Mouse (Mus musculus) embryonic facial prominence, embryonic 15.5 days (tissue): ENCODE measurements around the gene Ahcyl1. TPM values are rescaled to one million over a fixed set of nuclear protein-coding genes. Genes with fewer than 3 reads are reported as not detected.

Experiments
- ATAC-seq: fragments of 200-750 bp; cut with Nextera tagmentation; 2 replicates; pipeline ENCODE4 v1.8.0; 2017; ENCODE audit warnings: low read depth, moderate TSS enrichment; ENCODE audit not compliant: insufficient number of reproducible peaks, low FRiP score, low TSS enrichment
- H3K27ac ChIP-seq: fragments of 300-500 bp; sonication (generic); replicated peaks from 2 replicates; pipeline ENCODE4 v1.5.1; 2015; ENCODE audit warnings: mild to moderate bottlenecking, inconsistent platforms
- H3K27me3 ChIP-seq: fragments of 300-500 bp; sonication (generic); 2 replicates; pipeline ENCODE4 v1.6.1; 2015; ENCODE audit warnings: inconsistent platforms
- H3K36me3 ChIP-seq: fragments of 300-500 bp; sonication (generic); 2 replicates; pipeline ENCODE4 v1.6.1; 2015; ENCODE audit warnings: mild to moderate bottlenecking, inconsistent platforms
- H3K4me1 ChIP-seq: fragments of 300-500 bp; sonication (generic); 2 replicates; pipeline ENCODE4 v1.6.1; 2015; ENCODE audit warnings: inconsistent platforms
- H3K4me2 ChIP-seq: fragments of 300-500 bp; sonication (generic); replicated peaks from 2 replicates; pipeline ENCODE4 v1.6.1; 2015; ENCODE audit warnings: mild to moderate bottlenecking, inconsistent platforms
- H3K4me3 ChIP-seq: fragments of 300-500 bp; sonication (generic); replicated peaks from 2 replicates; pipeline ENCODE4 v1.5.1; 2015; ENCODE audit warnings: mild to moderate bottlenecking, inconsistent platforms
- H3K9ac ChIP-seq: fragments of 300-500 bp; sonication (generic); 2 replicates; pipeline ENCODE4 v1.6.1; 2015; ENCODE audit warnings: inconsistent platforms
- H3K9me3 ChIP-seq: fragments of 300-500 bp; sonication (generic); replicated peaks from 2 replicates; pipeline ENCODE4 v1.6.1; 2016; ENCODE audit warnings: inconsistent platforms
- WGBS: fragments of 180-500 bp; shearing (Covaris S2); methylation state at CpG from one replicate; pipeline ENCODE4 v1.1.7; 2015; 5-methylcytosine and 5-hydroxymethylcytosine counted together
- polyA plus RNA-seq: library from polyadenylated mRNA; unstranded; fragments of >200 nt; fragmentation: Nextera tagmentation; extraction: Ambion mirVana; gene quantifications from 2 replicates; pipeline ENCODE4 v1.2.1, GENCODE M21; 2015

The Ahcyl1 gene
- polyA plus RNA-seq, 1 experiment from 2014 or later = 85.2 TPM

DNA sequence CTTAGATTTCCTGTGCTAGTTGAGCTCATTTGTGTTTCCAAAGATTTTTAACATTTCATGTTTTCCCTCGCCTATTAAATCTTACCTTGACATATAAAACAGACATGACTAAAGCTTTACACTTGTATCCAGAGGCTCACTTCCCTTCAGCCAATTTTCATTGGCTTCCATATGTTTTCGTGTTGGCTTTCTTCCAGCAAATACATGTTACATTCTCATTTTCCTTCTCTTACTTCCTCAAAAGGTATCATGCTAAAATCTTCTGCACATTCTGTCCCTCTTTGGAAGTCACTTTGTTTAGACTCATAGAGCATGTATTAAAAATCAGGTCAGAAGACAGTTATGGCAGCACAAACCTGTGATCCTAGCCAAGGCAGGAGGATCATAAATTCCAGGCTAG is 10.7 kb downstream of the Ahcyl1 start:
- no peak for ATAC-seq
- 44% methylated on average over 2 of the region's 2 CpGs for WGBS
- Histone ChIP-seq H3K9me3 (no peaks in the 10 kb centered on the region), H3K9ac (no peak overlapping the region), H3K4me3 (no peak overlapping the region), H3K27me3 (no peaks in the 10 kb centered on the region), H3K27ac (0 out of 2 replicates have a peak overlapping the region, but pooled peaks have one; percentile 34), H3K4me2 (no peak overlapping the region), H3K36me3 (no peaks in the 10 kb centered on the region), H3K4me1 (peaks cover 52% of the 10 kb centered on the region)

DNA sequence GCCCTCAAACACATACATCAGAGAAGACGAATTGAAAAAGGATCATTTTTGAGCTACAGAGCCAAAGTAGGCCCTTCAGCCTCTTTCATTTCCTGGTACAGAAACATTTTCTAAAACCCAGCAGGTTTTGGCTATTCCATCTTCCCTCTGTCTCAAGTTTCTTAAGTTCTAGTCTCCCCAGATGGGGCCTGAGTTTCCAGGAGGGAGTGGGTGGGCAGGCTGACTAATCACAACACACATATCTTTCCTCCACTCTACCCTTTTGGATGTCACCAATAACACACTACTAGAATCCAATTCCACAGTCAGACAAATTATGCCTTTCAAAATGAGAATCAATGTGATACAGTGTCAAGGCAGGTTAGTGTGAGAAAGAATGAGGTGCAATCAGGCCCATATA is 12.8 kb downstream of the Ahcyl1 start:
- Histone ChIP-seq H3K27me3 (no peaks in the 10 kb centered on the region), H3K9me3 (no peaks in the 10 kb centered on the region), H3K36me3 (no peaks in the 10 kb centered on the region), H3K4me3 (no peak overlapping the region), H3K4me1 (peaks cover 46% of the 10 kb centered on the region), H3K27ac (no peak overlapping the region), H3K9ac (no peak overlapping the region), H3K4me2 (no peak overlapping the region)
- 76% methylated on average over 1 of the region's 1 CpGs for WGBS
- no peak for ATAC-seq

DNA sequence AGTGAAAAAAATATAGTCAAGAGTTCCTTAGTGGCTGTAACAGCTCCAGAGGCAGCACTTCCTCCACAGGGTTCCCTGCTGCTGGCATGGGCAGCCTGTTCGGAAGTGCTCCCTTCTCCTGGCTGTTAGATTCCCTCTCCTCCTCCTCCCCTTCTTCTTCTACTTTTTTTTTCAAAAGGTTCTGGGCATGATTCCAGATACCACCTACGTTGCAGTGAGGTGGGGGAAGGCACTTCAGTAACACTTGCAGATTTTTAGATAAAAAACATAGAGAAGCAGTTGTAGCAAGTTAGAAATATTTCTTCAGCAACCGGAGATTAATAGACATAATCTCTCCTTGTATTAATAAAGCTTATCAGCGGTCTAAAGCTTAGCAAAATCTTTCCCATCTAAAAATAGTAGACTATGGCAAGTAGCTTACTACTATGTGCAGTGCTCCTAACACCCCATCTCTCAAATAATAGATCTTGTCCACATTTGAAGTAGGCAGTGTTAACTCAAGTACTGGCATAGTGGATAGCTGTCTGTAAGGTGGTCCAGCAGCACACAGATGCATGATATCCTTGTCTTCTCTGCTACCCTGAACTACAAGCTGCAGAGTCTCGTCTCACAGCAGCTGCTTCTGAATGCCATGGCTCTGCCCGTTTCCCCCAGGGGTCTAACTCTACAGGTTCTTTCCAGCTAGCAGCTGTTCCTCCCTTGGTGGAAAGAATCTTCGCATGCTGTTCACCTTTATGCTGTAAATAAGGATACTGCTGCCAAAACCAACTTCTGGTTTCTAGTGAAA is 15.4 kb downstream of the Ahcyl1 start:
- no peaks in the 10 kb centered on the region for H3K9me3 ChIP-seq
- peak overlapping the region; percentile 3; the same call in 1 of the 2 replicates for H3K4me2 ChIP-seq
- ATAC-seq = peak; percentile 29; the same call in 1 of the 2 replicates
- H3K27ac ChIP-seq = peak overlapping the region; percentile 76
- no peaks in the 10 kb centered on the region for H3K36me3 ChIP-seq
- H3K27me3 ChIP-seq = no peaks in the 10 kb centered on the region
- peaks cover 39% of the 10 kb centered on the region for H3K4me1 ChIP-seq
- H3K9ac ChIP-seq = no peak overlapping the region
- 18% methylated on average over 7 of the region's 7 CpGs for WGBS
- no peak overlapping the region for H3K4me3 ChIP-seq

DNA sequence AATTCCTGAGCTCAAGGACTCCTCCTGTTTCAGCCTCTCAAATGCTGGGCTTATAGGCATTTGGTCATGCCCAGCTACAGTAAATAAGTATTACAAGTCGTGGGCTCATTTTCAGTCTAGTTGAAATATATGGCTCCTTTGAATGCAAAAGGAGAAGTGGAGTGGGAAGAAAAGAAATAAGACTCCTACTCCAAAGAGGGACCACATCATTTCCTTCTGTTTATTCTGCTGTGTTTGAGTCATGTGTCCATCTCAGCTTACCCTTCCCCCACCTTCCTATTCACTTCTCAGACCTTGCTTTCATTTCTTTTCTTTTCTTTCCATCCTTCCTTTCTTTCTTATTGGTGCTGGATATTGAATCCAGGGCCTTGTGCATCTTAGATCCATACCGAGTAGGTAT is 24.9 kb downstream of the Ahcyl1 start:
- H3K36me3 ChIP-seq = peaks cover 79% of the 10 kb centered on the region

DNA sequence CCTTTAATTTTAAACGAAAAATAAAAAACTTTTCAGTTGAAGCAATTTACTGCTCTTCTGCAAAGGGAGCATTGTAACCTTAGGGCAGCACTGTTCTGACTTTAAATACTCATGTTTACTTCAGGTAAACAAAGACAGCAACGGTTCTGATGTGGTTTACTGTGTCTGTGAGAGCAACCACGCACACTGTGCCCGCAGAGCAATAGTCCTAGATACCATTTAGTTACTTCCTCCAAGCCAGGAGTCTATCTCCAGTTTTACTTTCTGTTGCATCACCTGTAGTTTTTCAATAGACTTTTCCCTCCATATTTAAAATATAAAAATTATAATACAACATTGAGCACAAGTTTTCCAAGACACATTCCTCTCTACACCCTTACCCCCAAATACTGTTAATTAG is 25.9 kb downstream of the Ahcyl1 start:
- 79% methylated on average over 4 of the region's 4 CpGs for WGBS
- Histone ChIP-seq H3K27ac (no peak overlapping the region), H3K4me3 (no peak overlapping the region), H3K27me3 (no peaks in the 10 kb centered on the region), H3K9me3 (no peaks in the 10 kb centered on the region), H3K4me2 (no peak overlapping the region), H3K4me1 (no peaks in the 10 kb centered on the region), H3K9ac (no peak overlapping the region), H3K36me3 (peaks cover 86% of the 10 kb centered on the region)
- ATAC-seq = no peak

More for the DNA sequence above, 24.9 kb downstream of the Ahcyl1 start:
- Histone ChIP-seq H3K9me3 (no peaks in the 10 kb centered on the region), H3K9ac (no peak overlapping the region), H3K27me3 (no peaks in the 10 kb centered on the region), H3K27ac (no peak overlapping the region), H3K4me2 (no peak overlapping the region), H3K4me3 (no peak overlapping the region), H3K4me1 (no peaks in the 10 kb centered on the region)
- no peak for ATAC-seq
- 88% methylated on average over 2 of the region's 2 CpGs for WGBS

DNA sequence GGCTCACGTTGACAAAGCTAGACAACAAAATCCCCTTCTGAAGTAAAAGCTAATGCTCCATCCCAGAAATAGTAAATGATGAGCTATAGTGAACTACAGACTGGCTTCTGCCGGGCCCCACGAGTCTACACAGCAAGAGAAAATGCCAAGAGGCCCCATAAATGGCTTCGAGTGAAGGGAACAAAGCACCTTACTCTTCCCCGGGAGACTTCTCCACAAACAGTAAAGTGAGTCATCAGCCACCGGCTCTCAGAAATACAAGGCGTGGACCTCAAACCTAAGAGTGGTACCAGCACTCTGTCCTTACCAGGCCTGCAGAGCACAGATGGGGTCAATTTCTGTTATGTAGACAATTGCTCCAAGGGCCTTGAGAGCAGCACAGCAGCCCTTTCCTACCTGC is 27.6 kb downstream of the Ahcyl1 start:
- H3K9me3 ChIP-seq = no peaks in the 10 kb centered on the region
- H3K9ac ChIP-seq = no peak overlapping the region
- 72% methylated on average over 7 of the region's 7 CpGs for WGBS
- H3K27me3 ChIP-seq = no peaks in the 10 kb centered on the region
- ATAC-seq = no peak
- H3K27ac ChIP-seq = peak overlapping the region; percentile 13; the same call in 1 of the 2 replicates
- H3K4me3 ChIP-seq = no peak overlapping the region
- H3K36me3 ChIP-seq = peaks cover 83% of the 10 kb centered on the region
- no peaks in the 10 kb centered on the region for H3K4me1 ChIP-seq
- H3K4me2 ChIP-seq = no peak overlapping the region

DNA sequence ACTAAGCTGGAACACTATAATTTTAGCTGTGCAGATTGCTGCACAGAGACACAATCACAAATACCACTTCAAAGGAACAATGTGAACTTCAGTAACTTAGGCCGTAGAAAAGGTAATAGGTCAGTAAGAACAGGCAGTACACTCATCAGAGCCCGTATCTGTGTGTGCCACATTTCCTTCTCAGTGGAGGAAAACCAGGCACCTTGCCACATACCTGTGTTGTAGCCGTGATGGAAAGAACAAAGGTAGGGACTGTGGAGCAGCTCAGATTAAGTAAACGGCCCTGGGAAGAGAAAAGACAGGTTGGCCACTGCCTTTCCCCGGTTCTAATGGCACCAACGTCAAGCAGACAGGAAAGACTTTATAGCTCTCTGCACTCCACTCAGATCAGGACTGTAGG is 28.9 kb downstream of the Ahcyl1 start:
- no peak for ATAC-seq
- Histone ChIP-seq H3K4me2 (no peak overlapping the region), H3K9ac (no peak overlapping the region), H3K4me3 (no peak overlapping the region), H3K4me1 (no peaks in the 10 kb centered on the region), H3K27ac (no peak overlapping the region), H3K27me3 (no peaks in the 10 kb centered on the region), H3K36me3 (peaks cover 88% of the 10 kb centered on the region), H3K9me3 (no peaks in the 10 kb centered on the region)
- WGBS = 77% methylated on average over 6 of the region's 6 CpGs

DNA sequence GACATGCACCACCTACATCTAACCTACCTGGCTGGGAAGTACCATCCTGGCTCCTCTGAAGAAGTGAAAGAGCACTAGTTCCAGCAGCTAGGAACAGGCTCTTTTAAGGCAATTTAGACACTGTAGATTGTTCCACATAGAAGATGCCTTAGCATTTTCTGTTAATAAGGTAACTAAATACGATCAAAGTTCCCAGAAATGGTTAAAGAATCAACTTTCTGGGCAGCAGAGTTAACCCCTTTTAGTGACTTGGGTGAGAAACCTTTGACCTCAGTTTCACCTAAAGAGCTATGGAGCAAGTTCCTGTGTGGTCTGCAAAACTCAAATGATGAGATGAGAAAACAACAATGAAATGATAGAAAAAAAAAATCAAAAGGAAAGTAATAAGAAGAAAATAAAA is 31.7 kb downstream of the Ahcyl1 start:
- WGBS = 88% methylated on average over 1 of the region's 1 CpGs
- Histone ChIP-seq H3K9me3 (no peaks in the 10 kb centered on the region), H3K4me3 (no peak overlapping the region), H3K27ac (no peak overlapping the region), H3K4me1 (no peaks in the 10 kb centered on the region), H3K36me3 (peaks cover 89% of the 10 kb centered on the region), H3K9ac (no peak overlapping the region), H3K27me3 (no peaks in the 10 kb centered on the region), H3K4me2 (no peak overlapping the region)
- no peak for ATAC-seq

DNA sequence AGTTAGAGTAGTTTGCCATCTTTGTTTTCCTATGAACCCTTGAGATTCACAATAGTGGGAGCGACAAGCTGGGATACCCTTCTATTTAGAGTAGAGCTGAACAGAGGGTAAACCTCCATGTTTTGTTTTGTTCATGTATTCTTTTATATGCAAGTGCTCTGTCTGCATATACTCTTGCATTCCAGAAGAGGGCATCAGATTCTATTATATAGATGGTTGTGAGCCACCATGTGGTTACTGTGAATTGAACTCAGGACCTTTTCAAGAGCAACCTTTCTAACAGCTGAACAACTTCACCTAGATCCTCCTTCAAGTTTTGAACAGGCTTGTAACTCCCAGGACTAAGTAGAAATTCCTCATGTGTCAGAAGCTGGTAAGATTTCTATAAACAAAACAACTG is 37.4 kb downstream of the Ahcyl1 start:
- no peaks in the 10 kb centered on the region for H3K27me3 ChIP-seq
- H3K9ac ChIP-seq = no peak overlapping the region
- 74% methylated on average over 1 of the region's 1 CpGs for WGBS
- no peak overlapping the region for H3K4me3 ChIP-seq
- H3K4me1 ChIP-seq = no peaks in the 10 kb centered on the region
- ATAC-seq = no peak
- H3K9me3 ChIP-seq = no peaks in the 10 kb centered on the region
- no peak overlapping the region for H3K4me2 ChIP-seq
- H3K27ac ChIP-seq = no peak overlapping the region
- peaks cover 44% of the 10 kb centered on the region for H3K36me3 ChIP-seq

DNA sequence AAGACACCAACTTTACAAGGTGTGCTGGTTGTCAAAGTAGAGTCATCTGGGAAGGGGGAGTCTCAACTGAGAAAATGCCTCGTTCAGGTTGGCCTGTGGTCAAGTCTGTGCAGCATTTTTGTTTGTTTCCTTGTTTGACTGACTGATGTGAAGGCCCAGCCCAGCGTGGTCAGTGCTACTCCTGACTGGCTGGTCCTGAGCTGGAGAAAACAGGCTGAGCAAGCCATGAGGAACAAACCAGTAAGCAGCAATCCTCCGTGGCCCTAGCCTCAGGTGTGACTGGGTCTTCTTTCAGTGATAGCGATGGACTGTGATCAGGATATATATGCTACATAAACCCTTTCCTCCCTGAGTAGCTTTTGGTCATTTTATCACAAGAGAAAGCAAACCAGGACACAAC is 39.5 kb downstream of the Ahcyl1 start:
- Histone ChIP-seq H3K27me3 (no peaks in the 10 kb centered on the region), H3K9me3 (no peaks in the 10 kb centered on the region), H3K4me2 (no peak overlapping the region), H3K4me3 (no peak overlapping the region), H3K27ac (no peak overlapping the region), H3K36me3 (peaks cover 24% of the 10 kb centered on the region), H3K4me1 (no peaks in the 10 kb centered on the region), H3K9ac (no peak overlapping the region)
- WGBS = 71% methylated on average over 4 of the region's 4 CpGs
- no peak for ATAC-seq

DNA sequence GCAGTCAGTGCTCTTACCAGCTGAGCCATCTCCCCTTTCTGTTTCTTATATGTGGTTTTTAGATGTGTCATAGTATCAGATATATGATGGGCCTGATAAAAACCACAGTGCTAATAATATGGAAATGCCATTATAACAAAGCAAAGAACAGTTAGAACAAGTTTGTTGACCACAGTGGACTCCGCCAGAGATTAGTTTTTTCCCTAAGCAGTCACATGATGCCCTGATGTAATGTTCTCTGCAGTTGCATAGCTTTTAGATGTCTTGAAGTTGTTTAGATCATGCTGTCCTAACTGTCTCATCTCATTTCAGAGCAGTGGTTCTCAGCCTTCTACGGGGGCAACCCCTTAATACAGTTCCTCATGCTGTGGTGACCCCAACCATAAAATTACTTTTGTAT is 40.2 kb downstream of the Ahcyl1 start:
- no peak for ATAC-seq
- no peaks in the 10 kb centered on the region for H3K9me3 ChIP-seq
- H3K27ac ChIP-seq = no peak overlapping the region
- no peaks in the 10 kb centered on the region for H3K4me1 ChIP-seq
- H3K36me3 ChIP-seq = peaks cover 19% of the 10 kb centered on the region
- no peak overlapping the region for H3K9ac ChIP-seq
- no peak overlapping the region for H3K4me2 ChIP-seq
- WGBS = 82% methylated on average over 2 of the region's 2 CpGs
- no peak overlapping the region for H3K4me3 ChIP-seq
- no peaks in the 10 kb centered on the region for H3K27me3 ChIP-seq

DNA sequence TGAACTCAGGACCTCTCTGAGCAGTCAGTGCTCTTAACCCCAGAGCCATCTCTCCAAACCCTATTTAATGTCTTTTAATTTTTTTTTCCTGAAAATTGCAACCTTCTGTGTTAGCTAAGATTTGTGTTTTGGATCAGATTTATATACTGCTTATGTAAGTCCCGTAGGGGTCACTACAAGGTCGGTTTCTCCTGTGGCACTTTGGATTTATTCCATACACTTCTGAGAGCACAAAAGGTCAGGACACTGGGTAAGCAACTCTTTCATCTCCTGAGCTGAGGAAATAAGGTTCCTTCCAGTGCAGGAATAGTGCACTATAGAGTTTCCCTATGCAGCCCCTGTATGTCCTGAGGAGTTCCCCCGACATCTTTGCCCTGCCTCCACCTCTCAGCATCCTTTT is 40.9 kb downstream of the Ahcyl1 start:
- no peak overlapping the region for H3K4me3 ChIP-seq
- 60% methylated on average over 3 of the region's 3 CpGs for WGBS
- H3K27me3 ChIP-seq = no peaks in the 10 kb centered on the region
- no peaks in the 10 kb centered on the region for H3K4me1 ChIP-seq
- H3K9ac ChIP-seq = no peak overlapping the region
- no peak overlapping the region for H3K4me2 ChIP-seq
- H3K9me3 ChIP-seq = no peaks in the 10 kb centered on the region
- H3K27ac ChIP-seq = no peak overlapping the region
- H3K36me3 ChIP-seq = peaks cover 13% of the 10 kb centered on the region
- no peak for ATAC-seq
